Mouse (Mus musculus): ENCODE measurements at regions not wholly inside any gene's neighbourhood (a gene's known extent, or its start where the extent isn't known, plus 50 kb on each side); places are given as distances from the start of the nearest gene placed in this dataset.
A peak's percentile ranks its signal among the peaks of the same experiment; 100 is the strongest.

GRCm38 (mm10) chr10:67439042-67439635 lies 96.1 kb upstream of the Egr2 start:
- no peaks in the 10 kb centered on the region for H3K4me1 ChIP-seq (replicated peaks)
- H3K4me2 ChIP-seq, result no peak overlapping the region
- no peaks in the 10 kb centered on the region for H3K27me3 ChIP-seq
- H3K27ac ChIP-seq, result no peak overlapping the region
- H3K36me3 ChIP-seq, result no peaks in the 10 kb centered on the region
- no peak overlapping the region for H3K9ac ChIP-seq (replicated peaks)
- WGBS, result 88% methylated on average over 15 of the region's 15 CpGs
- no peak for ATAC-seq (ENCODE audit: insufficient number of reproducible peaks, insufficient read depth, low FRiP score, low TSS enrichment, low read depth)
- no peak overlapping the region for H3K4me3 ChIP-seq (replicated peaks)
- no peaks in the 10 kb centered on the region for H3K9me3 ChIP-seq

DNA sequence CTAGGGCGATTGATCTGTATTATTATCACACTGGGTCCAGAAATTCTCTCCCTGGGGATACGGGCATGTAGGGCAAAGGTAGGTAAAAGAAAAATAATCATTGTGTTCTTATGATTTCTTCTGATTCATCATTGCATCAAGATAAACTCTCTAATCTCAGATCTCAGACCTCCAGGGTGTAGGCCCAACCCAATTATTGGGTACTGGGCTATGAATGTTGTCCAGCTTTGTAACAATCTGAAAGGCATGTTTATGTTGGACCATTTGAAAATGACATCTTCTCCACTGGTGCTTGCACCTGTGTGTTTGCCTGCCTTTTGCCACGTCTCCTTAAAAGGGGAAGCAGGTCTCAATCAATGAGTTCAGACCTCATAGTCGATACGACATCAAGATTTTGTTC lies 95.4 kb upstream of the Egr2 start:
- no peak for ATAC-seq (ENCODE audit: insufficient number of reproducible peaks, insufficient read depth, low FRiP score, low TSS enrichment, low read depth)
- Histone ChIP-seq H3K4me2 (no peak overlapping the region), H3K4me1 (replicated peaks) (no peaks in the 10 kb centered on the region), H3K36me3 (no peaks in the 10 kb centered on the region), H3K27ac (no peak overlapping the region), H3K4me3 (replicated peaks) (no peak overlapping the region), H3K27me3 (no peaks in the 10 kb centered on the region), H3K9me3 (no peaks in the 10 kb centered on the region), H3K9ac (replicated peaks) (no peak overlapping the region)
- 84% methylated on average over 5 of the region's 5 CpGs for WGBS

DNA sequence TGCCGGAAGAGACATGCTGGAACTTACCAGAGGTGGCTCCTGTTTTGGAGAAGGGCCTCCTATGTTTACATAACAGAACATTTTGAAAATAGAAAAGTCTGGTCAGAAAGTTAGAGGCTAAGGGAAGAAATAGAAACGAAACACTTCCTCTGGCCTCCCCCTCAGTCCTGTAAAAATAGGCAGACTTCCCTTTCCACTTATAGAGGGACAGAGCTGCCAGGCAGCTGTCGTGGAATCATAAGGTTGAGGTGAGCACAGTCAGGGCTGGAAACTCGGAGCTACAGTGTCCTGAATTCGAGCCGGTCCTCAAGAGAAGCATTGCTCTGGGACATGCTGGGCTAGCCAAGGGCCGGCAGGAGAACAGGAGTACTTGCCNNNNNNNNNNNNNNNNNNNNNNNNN lies 94.0 kb upstream of the Egr2 start:
- Histone ChIP-seq H3K36me3 (no peaks in the 10 kb centered on the region), H3K27ac (no peak overlapping the region), H3K27me3 (no peaks in the 10 kb centered on the region), H3K9ac (replicated peaks) (no peak overlapping the region), H3K4me1 (replicated peaks) (no peaks in the 10 kb centered on the region), H3K4me2 (no peak overlapping the region), H3K4me3 (replicated peaks) (no peak overlapping the region), H3K9me3 (no peaks in the 10 kb centered on the region)
- 68% methylated on average over 7 of the region's 7 CpGs for WGBS
- no peak for ATAC-seq (ENCODE audit: insufficient number of reproducible peaks, insufficient read depth, low FRiP score, low TSS enrichment, low read depth)

GRCm38 (mm10) chr10:67448875-67449274 lies 86.4 kb upstream of the Egr2 start:
- WGBS, result 86% methylated on average over 6 of the region's 6 CpGs
- H3K9me3 ChIP-seq, result peaks cover 9% of the 10 kb centered on the region; the same call in 1 of the 2 replicates
- H3K27me3 ChIP-seq, result no peaks in the 10 kb centered on the region
- no peak for ATAC-seq (ENCODE audit: insufficient number of reproducible peaks, insufficient read depth, low FRiP score, low TSS enrichment, low read depth)
- no peak overlapping the region for H3K9ac ChIP-seq (replicated peaks)
- H3K4me1 ChIP-seq (replicated peaks), result no peaks in the 10 kb centered on the region
- H3K4me3 ChIP-seq (replicated peaks), result no peak overlapping the region
- no peak overlapping the region for H3K27ac ChIP-seq
- no peak overlapping the region for H3K4me2 ChIP-seq
- no peaks in the 10 kb centered on the region for H3K36me3 ChIP-seq

- Histone ChIP-seq H3K4me2 (no peak overlapping the region), H3K36me3 (no peaks in the 10 kb centered on the region), H3K4me3 (replicated peaks) (no peak overlapping the region), H3K9ac (replicated peaks) (no peak overlapping the region), H3K9me3 (no peaks in the 10 kb centered on the region), H3K27me3 (no peaks in the 10 kb centered on the region), H3K27ac (no peak overlapping the region), H3K4me1 (replicated peaks) (peaks cover 6% of the 10 kb centered on the region; the same call in 1 of the 2 replicates)
- no peak for ATAC-seq (ENCODE audit: insufficient number of reproducible peaks, insufficient read depth, low FRiP score, low TSS enrichment, low read depth)
- 70% methylated on average over 7 of the region's 7 CpGs for WGBS
These were observed 81.1 kb upstream of the Egr2 start for GRCm38 (mm10) chr10:67454149-67454548.

- Histone ChIP-seq H3K4me1 (replicated peaks) (peaks cover 6% of the 10 kb centered on the region; the same call in 1 of the 2 replicates), H3K9me3 (no peaks in the 10 kb centered on the region), H3K27me3 (no peaks in the 10 kb centered on the region), H3K27ac (no peak overlapping the region), H3K36me3 (no peaks in the 10 kb centered on the region), H3K4me3 (replicated peaks) (no peak overlapping the region), H3K4me2 (peak overlapping the region; percentile 33), H3K9ac (replicated peaks) (no peak overlapping the region)
- no peak for ATAC-seq (ENCODE audit: insufficient number of reproducible peaks, insufficient read depth, low FRiP score, low TSS enrichment, low read depth)
- WGBS, result 32% methylated on average over 22 of the region's 22 CpGs
These were observed 76.6 kb upstream of the Egr2 start for GRCm38 (mm10) chr10:67458447-67459272.

- 83% methylated on average over 1 of the region's 1 CpGs for WGBS
- ATAC-seq (ENCODE audit: insufficient number of reproducible peaks, insufficient read depth, low FRiP score, low TSS enrichment, low read depth), result no peak
These were observed 74.0 kb upstream of the Egr2 start for GRCm38 (mm10) chr10:67461321-67461720.

DNA sequence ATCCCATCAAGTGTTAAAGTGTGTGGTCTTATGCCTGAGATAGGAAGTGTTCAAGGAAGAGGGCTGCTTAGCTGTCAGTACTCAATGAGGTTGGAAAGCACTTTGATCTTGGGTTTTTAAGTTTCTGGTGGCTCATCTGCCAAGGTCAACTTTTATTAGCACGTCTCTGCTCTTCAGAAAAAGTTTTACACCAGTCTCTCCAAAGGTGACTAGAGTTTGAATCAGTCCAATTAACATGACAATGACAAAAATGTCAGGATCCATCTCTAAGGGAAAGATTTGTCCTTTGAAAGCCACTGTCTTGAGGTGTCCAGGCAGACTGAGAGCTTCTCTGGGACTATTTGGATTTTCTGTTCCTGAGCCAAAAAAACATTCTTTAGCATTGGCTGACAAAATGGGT lies 73.4 kb upstream of the Egr2 start:
- WGBS, result 34% methylated on average over 1 of the region's 1 CpGs

More at GRCm38 (mm10) chr10:67461321-67461720, 74.0 kb upstream of the Egr2 start:
- no peak overlapping the region for H3K4me2 ChIP-seq
- no peak overlapping the region for H3K4me3 ChIP-seq (replicated peaks)
- H3K27ac ChIP-seq, result no peak overlapping the region
- no peaks in the 10 kb centered on the region for H3K36me3 ChIP-seq
- no peaks in the 10 kb centered on the region for H3K9me3 ChIP-seq
- no peaks in the 10 kb centered on the region for H3K27me3 ChIP-seq
- H3K4me1 ChIP-seq (replicated peaks), result peaks cover 6% of the 10 kb centered on the region; the same call in 1 of the 2 replicates
- no peak overlapping the region for H3K9ac ChIP-seq (replicated peaks)

GRCm38 (mm10) chr10:67468724-67469123 lies 66.6 kb upstream of the Egr2 start:
- Histone ChIP-seq H3K4me1 (replicated peaks) (no peaks in the 10 kb centered on the region; the same call in 1 of the 2 replicates), H3K27me3 (no peaks in the 10 kb centered on the region), H3K36me3 (no peaks in the 10 kb centered on the region), H3K4me2 (no peak overlapping the region), H3K4me3 (replicated peaks) (no peak overlapping the region), H3K9ac (replicated peaks) (no peak overlapping the region), H3K9me3 (no peaks in the 10 kb centered on the region), H3K27ac (no peak overlapping the region)
- no peak for ATAC-seq (ENCODE audit: insufficient number of reproducible peaks, insufficient read depth, low FRiP score, low TSS enrichment, low read depth)
- WGBS, result 69% methylated on average over 8 of the region's 8 CpGs

More for the DNA sequence above, 73.4 kb upstream of the Egr2 start:
- Histone ChIP-seq H3K4me2 (no peak overlapping the region), H3K36me3 (no peaks in the 10 kb centered on the region), H3K27ac (no peak overlapping the region), H3K4me1 (replicated peaks) (peaks cover 6% of the 10 kb centered on the region; the same call in 1 of the 2 replicates), H3K9me3 (no peaks in the 10 kb centered on the region), H3K9ac (replicated peaks) (no peak overlapping the region), H3K4me3 (replicated peaks) (no peak overlapping the region), H3K27me3 (no peaks in the 10 kb centered on the region)
- ATAC-seq (ENCODE audit: insufficient number of reproducible peaks, insufficient read depth, low FRiP score, low TSS enrichment, low read depth), result no peak

- Histone ChIP-seq H3K36me3 (no peaks in the 10 kb centered on the region), H3K4me3 (replicated peaks) (no peak overlapping the region)
These were observed 62.3 kb upstream of the Egr2 start for GRCm38 (mm10) chr10:67473016-67473415.

GRCm38 (mm10) chr10:67474336-67474735 lies 60.9 kb upstream of the Egr2 start:
- H3K27me3 ChIP-seq, result no peaks in the 10 kb centered on the region
- no peak for ATAC-seq (ENCODE audit: insufficient number of reproducible peaks, insufficient read depth, low FRiP score, low TSS enrichment, low read depth)
- no peaks in the 10 kb centered on the region for H3K4me1 ChIP-seq (replicated peaks)
- H3K9me3 ChIP-seq, result no peaks in the 10 kb centered on the region
- no peak overlapping the region for H3K27ac ChIP-seq
- no peak overlapping the region for H3K4me3 ChIP-seq (replicated peaks)
- H3K9ac ChIP-seq (replicated peaks), result no peak overlapping the region
- H3K36me3 ChIP-seq, result no peaks in the 10 kb centered on the region
- H3K4me2 ChIP-seq, result no peak overlapping the region
- 78% methylated on average over 2 of the region's 2 CpGs for WGBS

More at GRCm38 (mm10) chr10:67473016-67473415, 62.3 kb upstream of the Egr2 start:
- no peak for ATAC-seq (ENCODE audit: insufficient number of reproducible peaks, insufficient read depth, low FRiP score, low TSS enrichment, low read depth)
- H3K27ac ChIP-seq, result no peak overlapping the region
- H3K9me3 ChIP-seq, result no peaks in the 10 kb centered on the region
- no peaks in the 10 kb centered on the region for H3K27me3 ChIP-seq
- 88% methylated on average over 6 of the region's 6 CpGs for WGBS
- no peaks in the 10 kb centered on the region for H3K4me1 ChIP-seq (replicated peaks)
- no peak overlapping the region for H3K9ac ChIP-seq (replicated peaks)
- H3K4me2 ChIP-seq, result no peak overlapping the region
